ENCODE assay signal across 8 mouse cellular contexts in genomic region chr9:4259841-4260745, GRCm38 (mm10). TPM values are rescaled to one million over a fixed set of nuclear protein-coding genes. Genes with fewer than 3 reads are reported as not detected.
DNase-seq lines count a peak whose midpoint lies in the region; ATAC-seq and TF ChIP-seq lines count a peak whose summit lies in the region.

No protein-coding gene starts in this region.

- H3K4me2 ChIP-seq in neural tube, embryonic 14.5 days (ENCODE audit: low read depth, low read length) = no peak overlapping the region

- TF ChIP-seq CTCF in gastrocnemius, adult 2 months (IDR thresholded peaks at IDR 0.05) = no peak

- no peak overlapping the region for H3K9ac ChIP-seq in neural tube, embryonic 14.5 days (replicated peaks; ENCODE audit: low read depth, low read length)

- H3K27ac ChIP-seq in gastrocnemius, adult 2 months = no peak overlapping the region
- H3K27ac ChIP-seq in forebrain, embryonic 10.5 days = no peak overlapping the region
- no peak overlapping the region for H3K27ac ChIP-seq in limb, embryonic 10.5 days
- H3K27ac ChIP-seq in neural tube, embryonic 14.5 days (ENCODE audit: low read depth, low read length) = no peak overlapping the region

- H3K27me3 ChIP-seq in forebrain, embryonic 10.5 days (ENCODE audit: poor library complexity, severe bottlenecking) = no peaks in the 10 kb centered on the region
- H3K27me3 ChIP-seq in limb, embryonic 10.5 days (ENCODE audit: low read depth, poor library complexity, severe bottlenecking) = no peaks in the 10 kb centered on the region
- H3K27me3 ChIP-seq in neural tube, embryonic 14.5 days (ENCODE audit: control insufficient read depth, insufficient read depth, low read length) = no peaks in the 10 kb centered on the region

- peak; percentile 58 for DNase-seq in gastrocnemius, adult 2 months
- no peak for DNase-seq in gastrocnemius, adult 18-20 months (ENCODE audit: low spot score)
- peak; percentile 45 for DNase-seq in right cerebral cortex, postnatal 14 days
- DNase-seq in right cerebral cortex, postnatal 36 days (ENCODE audit: low spot score in 2 of 2) = no peak
- peak; percentile 38 for DNase-seq in forebrain, embryonic 10.5 days (ENCODE audit: extremely low spot score, low spot score)
- peak; percentile 96 for DNase-seq in limb, embryonic 10.5 days (ENCODE audit: low spot score)
- DNase-seq in urinary bladder, adult 18-20 months (ENCODE audit: low spot score in 2 of 2) = no peak

- peak; percentile 54; the same call in 1 of the 2 replicates for ATAC-seq in neural tube, embryonic 14.5 days (ENCODE audit: low read depth)

- WGBS in forebrain, embryonic 10.5 days = 53% methylated on average over 65 of the region's 65 CpGs
- 49% methylated on average over 65 of the region's 65 CpGs for WGBS in limb, embryonic 10.5 days
- WGBS in neural tube, embryonic 14.5 days = 54% methylated on average over 63 of the region's 65 CpGs

- intact Hi-C loops in gastrocnemius, adult 2 months (cut with DNase I) = no loop called here

- peak overlapping the region; percentile 30 for H3K4me3 ChIP-seq in gastrocnemius, adult 2 months
- peak overlapping the region; percentile 34 for H3K4me3 ChIP-seq in forebrain, embryonic 10.5 days
- H3K4me3 ChIP-seq in limb, embryonic 10.5 days = peak overlapping the region; percentile 27; the same call in 1 of the 2 replicates
- H3K4me3 ChIP-seq in neural tube, embryonic 14.5 days (ENCODE audit: low read depth, low read length) = no peak overlapping the region

- no peaks in the 10 kb centered on the region for H3K4me1 ChIP-seq in forebrain, embryonic 10.5 days
- H3K4me1 ChIP-seq in limb, embryonic 10.5 days = no peaks in the 10 kb centered on the region
- H3K4me1 ChIP-seq in neural tube, embryonic 14.5 days (ENCODE audit: control insufficient read depth, insufficient read depth, low read length) = no peaks in the 10 kb centered on the region

- peaks cover 26% of the 10 kb centered on the region for H3K9me3 ChIP-seq in forebrain, embryonic 10.5 days
- peaks cover 15% of the 10 kb centered on the region for H3K9me3 ChIP-seq in limb, embryonic 10.5 days (replicated peaks)
- H3K9me3 ChIP-seq in neural tube, embryonic 14.5 days (ENCODE audit: control insufficient read depth, low read length) = peaks cover 7% of the 10 kb centered on the region

- no peaks in the 10 kb centered on the region for H3K36me3 ChIP-seq in forebrain, embryonic 10.5 days (replicated peaks)
- H3K36me3 ChIP-seq in limb, embryonic 10.5 days = no peaks in the 10 kb centered on the region
- H3K36me3 ChIP-seq in neural tube, embryonic 14.5 days (ENCODE audit: control insufficient read depth, insufficient read depth, low read length) = no peaks in the 10 kb centered on the region

RNA-seq across cellular contexts. Expression of gene Aasdhppt, which starts 49.2 kb away (rescaled TPM):
- 10 to 100 TPM; 11.1 to 13.6 TPM for total RNA-seq in gastrocnemius, adult 2 months (2021)
- 10 to 100 TPM; 10.5 to 12.3 TPM for total RNA-seq in gastrocnemius, adult 18-20 months (2021)
- polyA plus RNA-seq in forebrain, embryonic 10.5 days (2016; fragmentation: Nextera tagmentation; extraction: Ambion mirVana) = 30.7 and 32.0 TPM in 2 replicates
- polyA plus RNA-seq in limb, embryonic 10.5 days (2016; fragmentation: Nextera tagmentation; extraction: Ambion mirVana) = 29.3 and 30.8 TPM in 2 replicates
- polyA plus RNA-seq in neural tube, embryonic 14.5 days (2014; fragmentation: Nextera tagmentation; extraction: Ambion mirVana) = 35.7 and 37.3 TPM in 2 replicates

RNA-seq across cellular contexts. Expression of gene Kbtbd3, which starts 49.5 kb away (rescaled TPM):
- total RNA-seq in gastrocnemius, adult 2 months (2021) = 1 to 10 TPM; 4.7 to 5.7 TPM
- total RNA-seq in gastrocnemius, adult 18-20 months (2021) = 1 to 10 TPM; 5.5 TPM
- polyA plus RNA-seq in forebrain, embryonic 10.5 days (2016; fragmentation: Nextera tagmentation; extraction: Ambion mirVana) = 6.0 and 6.1 TPM in 2 replicates
- 4.2 and 6.4 TPM in 2 replicates for polyA plus RNA-seq in limb, embryonic 10.5 days (2016; fragmentation: Nextera tagmentation; extraction: Ambion mirVana)
- 13.8 and 14.5 TPM in 2 replicates for polyA plus RNA-seq in neural tube, embryonic 14.5 days (2014; fragmentation: Nextera tagmentation; extraction: Ambion mirVana)

Comparison
In these comparisons a context has a peak if more than half of its experiments do, and no peak if none do; other contexts are left out.
1. DNase-seq: peak in gastrocnemius, adult 2 months (single experiment), right cerebral cortex, postnatal 14 days (single experiment), forebrain, embryonic 10.5 days (single experiment) and limb, embryonic 10.5 days (single experiment); none in gastrocnemius, adult 18-20 months (single experiment), right cerebral cortex, postnatal 36 days (0 of 2) and urinary bladder, adult 18-20 months (0 of 2).